Mouse (Mus musculus) macrophage (primary cell): ENCODE measurements around the gene Col18a1. TPM values are rescaled to one million over a fixed set of nuclear protein-coding genes. Genes with fewer than 3 reads are reported as not detected.

Experiments
- H3K27ac ChIP-seq: fragments of 350-480 bp; formaldehyde crosslinking; 2 replicates; pipeline ENCODE4 v1.9.0; 2021
- H3K36me3 ChIP-seq: fragments of 350-480 bp; formaldehyde crosslinking; 2 replicates; pipeline ENCODE4 v1.9.0; 2021; ENCODE audit errors: inconsistent target
- H3K4me3 ChIP-seq: fragments of 350-480 bp; formaldehyde crosslinking; 2 replicates; pipeline ENCODE4 v1.9.0; 2021; ENCODE audit errors: inconsistent target
- H3K79me2 ChIP-seq: fragments of 350-480 bp; formaldehyde crosslinking; 2 replicates; pipeline ENCODE4 v1.9.0; 2021; ENCODE audit errors: inconsistent target
- WGBS: methylation state at CpG from one replicate; pipeline ENCODE4 v1.1.7; 2026; ENCODE audit warnings: inconsistent platforms; ENCODE audit not compliant: missing documents; 5-methylcytosine and 5-hydroxymethylcytosine counted together
- polyA plus RNA-seq: library from polyadenylated mRNA; stranded (reverse); fragments of 250-400 nt; gene quantifications from 3 replicates; pipeline ENCODE4 v1.2.4, GENCODE M21; 2018; ENCODE audit warnings: inconsistent platforms

The Col18a1 gene
- polyA plus RNA-seq, 1 experiment from 2014 or later = 3.7 TPM

DNA sequence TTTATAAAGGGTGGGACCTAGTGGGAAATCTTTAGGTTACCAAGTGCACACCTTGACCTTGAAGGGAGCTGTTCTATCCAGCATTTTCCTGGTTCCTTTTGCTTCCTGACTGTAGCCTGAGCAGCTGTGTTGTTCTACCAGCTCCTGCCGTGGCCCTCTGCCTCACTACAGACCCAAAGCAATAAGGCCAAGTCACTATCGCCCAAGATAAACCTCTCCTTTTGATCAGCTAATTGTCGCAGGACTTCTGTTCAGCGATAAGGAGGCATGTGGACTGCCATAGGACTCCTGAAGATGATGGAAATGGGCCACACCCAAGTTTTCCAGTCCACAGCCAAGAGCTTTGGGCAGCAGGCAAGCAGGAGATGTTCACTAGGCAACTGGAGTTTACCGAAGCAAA is 142.1 kb downstream of the Col18a1 start:
- Histone ChIP-seq H3K79me2 (no peaks in the 10 kb centered on the region), H3K27ac (no peak overlapping the region), H3K4me3 (no peak overlapping the region), H3K36me3 (no peaks in the 10 kb centered on the region)
- 83% methylated on average over 5 of the region's 5 CpGs for WGBS

DNA sequence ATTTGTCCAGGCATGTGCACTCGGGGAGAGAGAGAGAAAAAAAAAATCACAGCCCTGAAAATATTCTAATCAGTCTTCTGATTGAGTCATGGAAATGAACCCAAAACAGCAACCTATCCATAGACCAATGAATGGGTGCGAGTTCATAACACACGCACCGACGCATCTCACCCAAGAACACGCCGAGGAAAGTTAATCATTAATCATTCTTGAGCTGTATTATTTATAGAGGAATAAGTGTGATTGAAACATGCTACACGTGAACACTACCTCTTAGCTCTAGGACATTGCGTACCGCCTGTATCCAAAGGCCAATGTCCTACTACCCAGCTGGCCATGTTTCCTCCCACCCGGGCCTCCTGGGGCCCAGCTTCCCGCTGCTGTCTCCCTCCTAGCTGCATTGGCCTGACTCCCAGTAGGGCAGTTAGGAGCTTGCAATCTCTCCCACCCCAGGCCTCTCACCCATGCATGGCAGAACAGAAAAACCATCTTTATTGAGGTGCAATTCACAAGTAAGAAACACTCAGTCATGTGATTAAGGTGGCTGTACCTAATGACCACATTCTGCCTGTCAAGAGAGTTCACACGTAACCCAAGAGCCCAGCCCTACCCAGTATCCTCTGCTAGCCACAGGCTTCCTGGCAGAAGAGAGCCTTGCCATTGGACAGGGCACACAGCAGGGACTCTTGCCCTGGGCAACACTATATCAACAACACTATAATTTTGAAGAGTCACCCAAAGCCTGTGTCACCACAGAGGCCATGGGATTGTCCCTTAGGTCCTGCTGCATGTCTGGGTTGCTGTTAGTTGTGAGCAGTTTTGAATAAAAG is 143.8 kb downstream of the Col18a1 start:
- Histone ChIP-seq H3K36me3 (no peaks in the 10 kb centered on the region), H3K4me3 (no peak overlapping the region), H3K79me2 (no peaks in the 10 kb centered on the region), H3K27ac (no peak overlapping the region)
- 81% methylated on average over 13 of the region's 13 CpGs for WGBS

DNA sequence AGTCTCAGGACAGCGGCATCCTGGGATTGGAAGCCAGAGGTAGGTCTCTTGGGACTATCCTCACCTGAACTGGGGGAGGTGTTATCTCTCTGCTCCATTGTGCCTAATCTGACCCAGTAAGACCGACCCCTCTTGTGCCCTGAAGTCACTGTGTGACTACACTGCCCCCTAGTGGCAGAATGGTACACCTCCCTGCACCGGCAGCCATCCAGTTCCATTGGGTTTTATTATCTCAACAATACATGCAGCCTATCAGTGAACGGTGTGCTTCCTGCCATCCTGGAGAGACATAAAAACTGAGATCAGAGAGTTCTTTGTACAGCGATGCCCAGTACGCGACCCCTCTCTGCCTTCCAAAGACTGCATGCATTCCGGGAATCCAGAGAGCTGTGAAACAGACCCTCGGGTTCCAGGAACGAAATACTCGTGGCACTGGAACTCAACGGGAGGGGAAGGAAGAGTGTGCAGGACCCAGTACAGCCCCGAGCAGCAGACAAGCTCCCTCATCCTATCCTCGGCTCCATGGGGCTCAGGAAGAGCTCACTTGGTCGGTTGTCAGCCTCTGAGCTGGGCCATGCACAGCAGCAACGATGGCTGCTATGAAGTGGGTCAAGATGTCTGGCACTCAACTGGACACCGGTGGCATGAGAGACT is 144.8 kb downstream of the Col18a1 start:
- WGBS = 21% methylated on average over 17 of the region's 17 CpGs
- Histone ChIP-seq H3K79me2 (no peaks in the 10 kb centered on the region), H3K27ac (no peak overlapping the region), H3K36me3 (no peaks in the 10 kb centered on the region), H3K4me3 (no peak overlapping the region)

DNA sequence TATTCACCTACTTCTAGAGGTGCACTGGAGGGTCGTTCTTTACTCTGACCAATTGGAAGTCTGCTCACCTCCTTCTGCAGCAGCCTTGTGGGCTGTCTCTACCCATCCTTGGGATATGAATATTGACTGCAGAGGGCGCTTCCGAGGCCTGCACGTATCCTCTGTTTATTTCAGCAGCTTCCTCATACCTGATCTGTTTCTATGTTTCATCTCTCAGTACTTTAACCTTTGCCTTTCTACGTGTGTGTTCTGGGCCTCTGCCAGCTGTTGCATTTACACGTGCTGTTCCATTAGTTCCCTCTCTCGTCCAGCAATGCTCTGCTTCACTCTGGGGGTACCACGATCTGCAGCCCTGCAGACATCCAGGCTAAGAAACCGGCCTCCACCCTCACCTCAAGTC is 148.7 kb downstream of the Col18a1 start:
- Histone ChIP-seq H3K79me2 (no peaks in the 10 kb centered on the region), H3K36me3 (no peaks in the 10 kb centered on the region), H3K27ac (no peak overlapping the region), H3K4me3 (no peak overlapping the region)
- WGBS = 80% methylated on average over 9 of the region's 9 CpGs

DNA sequence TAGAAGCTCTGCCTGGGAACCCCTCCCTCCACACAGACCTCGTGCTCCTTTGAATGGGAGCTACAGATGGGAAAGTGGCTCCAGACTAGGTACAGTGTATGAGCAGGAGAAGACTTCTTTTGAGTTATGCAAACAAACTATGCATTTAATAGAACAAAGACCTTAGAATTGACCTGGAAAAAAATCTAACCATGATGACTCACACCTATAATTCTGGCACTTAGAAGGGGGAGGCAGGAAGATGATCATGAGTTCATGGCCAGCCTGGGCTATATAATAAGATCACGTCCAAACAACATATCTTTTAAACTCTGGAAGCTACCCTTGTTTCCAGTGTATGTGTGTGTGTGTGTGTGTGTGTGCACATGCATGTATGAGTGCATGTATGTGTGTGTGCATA is 149.3 kb downstream of the Col18a1 start:
- Histone ChIP-seq H3K4me3 (no peak overlapping the region), H3K79me2 (no peaks in the 10 kb centered on the region), H3K27ac (no peak overlapping the region), H3K36me3 (no peaks in the 10 kb centered on the region)
- 83% methylated on average over 2 of the region's 2 CpGs for WGBS

DNA sequence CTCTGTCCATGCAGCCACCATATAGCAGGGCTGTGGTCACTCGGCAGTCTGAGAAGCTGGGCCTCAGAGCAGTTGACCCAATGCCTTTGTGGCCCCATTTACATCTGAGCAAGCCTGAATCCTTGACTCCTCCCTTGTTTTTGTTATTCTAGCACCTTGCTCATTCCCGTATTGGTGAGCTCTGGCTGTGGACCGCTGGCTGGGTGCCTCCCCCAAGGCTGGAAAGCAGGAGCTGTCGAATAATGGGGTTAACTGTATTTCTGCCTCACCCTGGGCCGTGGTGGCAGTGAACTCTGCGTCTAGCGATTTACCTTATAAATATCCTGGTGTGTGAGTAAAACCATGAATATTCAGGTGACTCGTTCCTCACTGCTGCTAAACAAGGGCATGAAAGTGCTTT is 149.8 kb downstream of the Col18a1 start:
- H3K79me2 ChIP-seq = no peaks in the 10 kb centered on the region
- no peaks in the 10 kb centered on the region for H3K36me3 ChIP-seq
- no peak overlapping the region for H3K27ac ChIP-seq
- 92% methylated on average over 8 of the region's 8 CpGs for WGBS
- H3K4me3 ChIP-seq = no peak overlapping the region

DNA sequence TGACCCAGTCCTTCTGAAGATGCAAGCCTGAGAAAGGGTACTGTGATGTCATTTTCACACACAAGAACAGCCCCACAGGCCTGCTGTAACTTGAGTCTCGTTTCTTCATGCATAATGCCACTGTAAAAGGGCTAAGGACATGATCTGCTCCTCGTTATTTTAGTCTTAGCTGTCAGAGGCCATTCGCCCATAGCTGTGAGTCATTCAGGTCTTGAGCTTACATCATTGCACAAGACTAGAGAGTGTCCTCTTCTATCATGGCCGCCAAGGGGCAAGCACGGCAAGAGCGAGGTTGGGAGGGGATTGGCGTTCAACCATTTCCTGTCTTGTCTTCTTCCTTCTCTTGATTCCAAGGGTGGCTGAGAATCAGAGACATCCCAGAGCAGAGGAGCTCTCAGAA is 150.3 kb downstream of the Col18a1 start:
- WGBS = 88% methylated on average over 7 of the region's 7 CpGs
- Histone ChIP-seq H3K79me2 (no peaks in the 10 kb centered on the region), H3K27ac (no peak overlapping the region), H3K36me3 (no peaks in the 10 kb centered on the region), H3K4me3 (no peak overlapping the region)

DNA sequence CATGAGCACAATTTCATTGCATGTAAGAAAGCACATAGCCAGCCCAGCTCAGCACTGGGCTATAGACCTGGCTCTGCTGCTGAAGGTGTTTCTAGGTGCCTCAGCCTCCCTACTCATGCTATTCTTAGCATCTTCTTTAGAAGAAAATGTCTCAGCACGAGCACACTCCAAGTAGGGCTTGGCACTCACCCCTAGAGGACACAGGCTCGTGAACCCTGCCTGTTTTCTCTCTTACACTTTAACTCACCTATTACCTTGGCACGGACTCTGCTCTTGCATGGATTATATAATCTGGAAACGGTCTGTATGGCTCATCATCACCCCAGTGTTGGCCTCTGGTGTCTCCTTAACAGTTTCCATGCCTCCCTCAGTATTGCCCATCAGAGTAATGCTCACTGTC is 154.7 kb downstream of the Col18a1 start:
- no peaks in the 10 kb centered on the region for H3K36me3 ChIP-seq
- H3K27ac ChIP-seq = no peak overlapping the region
- no peaks in the 10 kb centered on the region for H3K79me2 ChIP-seq
- 75% methylated on average over 4 of the region's 4 CpGs for WGBS
- no peak overlapping the region for H3K4me3 ChIP-seq

DNA sequence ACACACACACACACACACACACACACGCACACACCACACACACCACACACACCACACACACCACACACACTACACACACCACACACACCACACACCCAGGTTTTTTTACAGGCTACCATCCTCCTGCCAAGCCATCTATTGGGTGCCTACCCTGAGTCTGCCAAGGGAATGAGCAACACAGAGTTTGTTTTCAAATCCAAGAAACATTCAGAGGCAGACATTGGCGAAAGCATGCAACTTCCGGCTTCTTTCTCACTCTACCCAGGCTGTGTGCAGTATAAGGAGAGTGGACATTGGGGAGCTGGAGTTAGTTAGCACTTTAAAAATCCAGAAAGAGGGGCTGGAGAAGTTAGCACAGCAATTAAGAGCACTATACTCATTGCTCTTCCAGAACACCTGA is 157.7 kb downstream of the Col18a1 start:
- no peaks in the 10 kb centered on the region for H3K79me2 ChIP-seq
- 87% methylated on average over 2 of the region's 3 CpGs for WGBS
- no peak overlapping the region for H3K27ac ChIP-seq
- H3K4me3 ChIP-seq = no peak overlapping the region
- H3K36me3 ChIP-seq = no peaks in the 10 kb centered on the region

DNA sequence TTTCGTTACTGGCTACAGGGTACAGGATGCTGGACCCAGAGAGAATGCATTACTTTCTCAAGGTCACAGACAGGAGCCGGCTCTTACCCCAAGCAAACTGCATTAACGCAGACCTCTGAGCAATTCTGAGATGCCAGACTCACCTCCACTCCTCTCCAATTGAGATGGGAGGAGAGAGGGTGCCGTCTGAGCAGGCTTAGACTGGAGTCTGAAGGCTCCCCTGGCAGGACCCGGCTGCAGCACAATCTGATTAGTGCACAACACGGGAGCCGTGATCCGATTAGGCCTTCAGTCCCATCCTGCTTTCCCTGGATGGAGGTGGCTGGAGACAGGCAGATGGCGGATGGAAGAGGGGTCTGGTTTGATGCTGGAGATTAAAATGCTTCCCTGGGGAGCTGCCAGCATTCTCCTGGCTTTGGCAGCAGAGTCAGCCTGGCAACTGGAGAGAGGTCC is 158.2 kb downstream of the Col18a1 start:
- no peaks in the 10 kb centered on the region for H3K36me3 ChIP-seq
- no peaks in the 10 kb centered on the region for H3K79me2 ChIP-seq
- no peak overlapping the region for H3K4me3 ChIP-seq
- 84% methylated on average over 9 of the region's 9 CpGs for WGBS
- no peak overlapping the region for H3K27ac ChIP-seq

DNA sequence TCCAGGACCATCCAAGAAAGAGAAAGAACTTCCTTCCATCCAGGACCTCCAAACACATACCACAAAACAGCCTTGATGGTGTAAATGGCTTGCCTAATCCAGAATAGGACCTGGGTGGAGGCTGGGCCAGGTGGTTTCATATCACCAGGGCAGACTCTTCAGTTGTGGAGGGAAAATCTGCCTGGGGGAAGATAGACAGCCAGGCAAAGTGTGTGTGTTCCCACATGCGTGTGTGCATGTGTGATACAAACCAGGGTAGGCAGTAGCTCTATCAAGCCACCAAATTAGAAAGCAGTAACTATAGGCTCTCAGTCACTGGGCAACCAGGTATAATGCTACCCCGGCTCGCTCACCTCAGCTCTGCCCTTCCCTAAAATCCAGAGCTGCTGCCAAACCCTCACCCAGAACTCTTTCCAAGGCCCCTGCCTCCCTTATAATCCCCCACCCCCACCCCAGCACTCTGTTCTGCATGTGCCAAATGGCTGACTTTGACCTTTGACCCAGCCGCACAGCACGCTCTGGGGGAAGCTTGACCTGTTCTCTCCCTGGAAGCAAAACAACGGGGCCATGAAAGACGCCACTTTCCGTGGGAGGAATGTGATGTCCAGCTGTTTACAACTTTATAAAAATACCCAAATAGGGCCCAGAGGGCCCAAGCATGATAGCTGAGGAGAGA is 158.8 kb downstream of the Col18a1 start:
- no peak overlapping the region for H3K27ac ChIP-seq
- H3K79me2 ChIP-seq = no peaks in the 10 kb centered on the region
- no peak overlapping the region for H3K4me3 ChIP-seq
- WGBS = 88% methylated on average over 8 of the region's 8 CpGs
- no peaks in the 10 kb centered on the region for H3K36me3 ChIP-seq

DNA sequence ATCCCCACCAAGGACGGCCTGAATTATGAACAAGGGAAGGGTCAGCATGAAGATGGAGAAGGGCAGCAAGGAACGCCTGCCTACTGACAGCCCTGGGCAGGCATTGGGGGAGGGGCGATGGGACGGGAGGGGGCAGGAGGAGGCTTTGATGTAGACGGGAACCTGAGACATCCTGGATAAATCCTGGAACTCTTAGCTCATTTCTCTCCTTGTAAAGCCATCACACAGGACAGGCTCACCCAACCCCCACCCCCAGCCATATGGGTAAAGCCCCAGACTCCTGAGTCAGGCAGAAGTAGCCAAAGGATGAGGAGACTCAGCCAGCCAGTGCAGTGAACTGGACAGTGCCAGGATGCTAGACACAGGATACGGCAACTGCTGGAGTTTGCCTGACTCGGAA is 161.4 kb downstream of the Col18a1 start:
- no peaks in the 10 kb centered on the region for H3K36me3 ChIP-seq
- H3K79me2 ChIP-seq = no peaks in the 10 kb centered on the region
- no peak overlapping the region for H3K4me3 ChIP-seq
- H3K27ac ChIP-seq = no peak overlapping the region
- 67% methylated on average over 6 of the region's 7 CpGs for WGBS
